Mouse (Mus musculus) MEL (cell line): Measurements from ENCODE around the gene Nipal4. TPM values are rescaled to one million over a fixed set of nuclear protein-coding genes. Genes with fewer than 3 reads are reported as not detected.

Source experiments
- DNase-seq: peaks from one replicate; pipeline ENCODE4 v3.0.0; 2011; ENCODE audit warnings: low read depth, low spot score
- H3K27ac ChIP-seq: 2 replicates; pipeline ENCODE4 v1.5.1; 2012; ENCODE audit warnings: low read depth, mild to moderate bottlenecking, control low read depth, low read length, moderate library complexity; ENCODE audit not compliant: control insufficient read depth
- H3K27me3 ChIP-seq, 2 experiments: fragments of 150-350 bp in 1 of 2; sonication (generic) in 1 of 2; 2 replicates each; pipeline ENCODE4 v1.6.1; 2012; ENCODE audit warnings: low read length in 2 of 2, mild to moderate bottlenecking in 2 of 2, improper control_type of control experiment in 1 of 2, moderate library complexity in 1 of 2; ENCODE audit not compliant: insufficient read depth in 2 of 2, control insufficient read depth in 1 of 2
- H3K36me3 ChIP-seq, 2 experiments: 2 replicates each; pipeline ENCODE4 v1.6.1; 2012 to 2014; ENCODE audit warnings: low read length in 2 of 2, improper control_type of control experiment in 1 of 2, inconsistent platforms in 1 of 2, mild to moderate bottlenecking in 1 of 2; ENCODE audit not compliant: insufficient read depth in 2 of 2, control insufficient read depth in 1 of 2
- H3K4me1 ChIP-seq, 2 experiments: fragments of 150-350 bp in 1 of 2; sonication (generic) in 1 of 2; 2 replicates each; pipeline ENCODE4 v1.6.1; 2012; ENCODE audit warnings: low read length in 2 of 2, improper control_type of control experiment in 1 of 2, mild to moderate bottlenecking in 1 of 2; ENCODE audit not compliant: insufficient read depth in 2 of 2, control insufficient read depth in 1 of 2
- H3K4me3 ChIP-seq, 2 experiments: fragments of 150-350 bp in 1 of 2; sonication (generic) in 1 of 2; 2 replicates each; pipeline ENCODE4 v1.5.1; 2012; ENCODE audit warnings: low read depth in 2 of 2, low read length in 2 of 2, mild to moderate bottlenecking in 2 of 2, moderate library complexity in 2 of 2, control low read depth in 1 of 2, improper control_type of control experiment in 1 of 2; ENCODE audit not compliant: control insufficient read depth in 1 of 2, insufficient read depth in 1 of 2
- H3K79me2 ChIP-seq: 2 replicates; pipeline ENCODE4 v1.6.1; 2012; ENCODE audit warnings: mild to moderate bottlenecking, low read length, moderate library complexity; ENCODE audit not compliant: control insufficient read depth, poor library complexity, insufficient read depth
- H3K9ac ChIP-seq: 2 replicates; pipeline ENCODE4 v1.6.1; 2012; ENCODE audit warnings: low read depth, mild to moderate bottlenecking, control low read depth, low read length, moderate library complexity; ENCODE audit not compliant: control insufficient read depth, poor library complexity, severe bottlenecking
- H3K9me3 ChIP-seq: fragments of 150-350 bp; sonication (generic); replicated peaks from 2 replicates; pipeline ENCODE4 v1.6.1; 2012; ENCODE audit warnings: mild to moderate bottlenecking, low read length, improper control_type of control experiment, moderate library complexity; ENCODE audit not compliant: insufficient read depth
- CHD2 ChIP-seq: IDR thresholded peaks from 2 replicates; pipeline ENCODE4 v1.6.1; 2011; ENCODE audit warnings: low read length, improper control_type of control experiment
- ETS1 ChIP-seq: IDR thresholded peaks from 2 replicates; pipeline ENCODE4 v1.6.1; 2012; ENCODE audit warnings: low read depth, mild to moderate bottlenecking, inconsistent platforms, low read length, improper control_type of control experiment, moderate library complexity
- GABPA ChIP-seq: IDR thresholded peaks from 2 replicates; pipeline ENCODE4 v1.6.1; 2012; ENCODE audit warnings: low read depth, mild to moderate bottlenecking, inconsistent platforms, low read length, improper control_type of control experiment, moderate library complexity
- JUND ChIP-seq: IDR thresholded peaks from 2 replicates; pipeline ENCODE4 v1.6.1; 2011; ENCODE audit warnings: low read depth, mild to moderate bottlenecking, improper control_type of control experiment, low read length
- KAT2A ChIP-seq: conservative IDR thresholded peaks from 2 replicates; pipeline ENCODE4 v1.6.1; 2012; ENCODE audit warnings: low read depth, low read length, improper control_type of control experiment, inconsistent platforms
- MAX ChIP-seq: IDR thresholded peaks from 2 replicates; pipeline ENCODE4 v1.6.1; 2011; ENCODE audit warnings: low read length, improper control_type of control experiment
- MAZ ChIP-seq: IDR thresholded peaks from 2 replicates; pipeline ENCODE4 v1.6.1; 2012; ENCODE audit warnings: low read depth, mild to moderate bottlenecking, inconsistent platforms, low read length, improper control_type of control experiment
- MXI1 ChIP-seq: IDR thresholded peaks from 2 replicates; pipeline ENCODE4 v1.6.1; 2011; ENCODE audit warnings: mild to moderate bottlenecking, low read depth, low read length, improper control_type of control experiment
- MYB ChIP-seq: IDR thresholded peaks from 2 replicates; pipeline ENCODE4 v1.6.1; 2011; ENCODE audit warnings: mild to moderate bottlenecking, low read depth, low read length, improper control_type of control experiment
- MYC ChIP-seq: IDR thresholded peaks from 2 replicates; pipeline ENCODE4 v1.6.1; 2011; ENCODE audit warnings: low read depth, mild to moderate bottlenecking, low read length, improper control_type of control experiment, moderate library complexity
- NRF1 ChIP-seq: IDR thresholded peaks from 2 replicates; pipeline ENCODE4 v1.6.1; 2014; ENCODE audit warnings: low read depth, mild to moderate bottlenecking, inconsistent platforms, low read length, improper control_type of control experiment, moderate library complexity; ENCODE audit not compliant: poor library complexity, insufficient read depth, severe bottlenecking
- POLR2A ChIP-seq, 2 experiments: IDR thresholded peaks; 2 replicates each; pipeline ENCODE4 v1.6.1; 2011 to 2012; ENCODE audit warnings: low read length in 2 of 2, mild to moderate bottlenecking in 2 of 2, control low read depth in 1 of 2, improper control_type of control experiment in 1 of 2, low read depth in 1 of 2, moderate library complexity in 1 of 2; ENCODE audit not compliant: control insufficient read depth in 1 of 2, insufficient read depth in 1 of 2, poor library complexity in 1 of 2
- POLR2AphosphoS5 ChIP-seq: IDR thresholded peaks from 2 replicates; pipeline ENCODE4 v1.6.1; 2012; ENCODE audit warnings: low read depth, borderline replicate concordance, mild to moderate bottlenecking, inconsistent platforms, low read length, moderate library complexity, mixed read lengths
- RCOR1 ChIP-seq: IDR thresholded peaks from 2 replicates; pipeline ENCODE4 v1.6.1; 2012; ENCODE audit warnings: low read depth, mild to moderate bottlenecking, inconsistent platforms, low read length, improper control_type of control experiment
- TAL1 ChIP-seq: IDR thresholded peaks from 2 replicates; pipeline ENCODE4 v1.6.1; 2012; ENCODE audit warnings: mild to moderate bottlenecking, inconsistent platforms, low read length, moderate library complexity, mixed read lengths
- TCF12 ChIP-seq: IDR thresholded peaks from 2 replicates; pipeline ENCODE4 v1.6.1; 2014; ENCODE audit warnings: low read depth, mild to moderate bottlenecking, inconsistent platforms, low read length, improper control_type of control experiment, moderate library complexity
- UBTF ChIP-seq: IDR thresholded peaks from 2 replicates; pipeline ENCODE4 v1.6.1; 2012; ENCODE audit warnings: low read depth, mild to moderate bottlenecking, inconsistent platforms, low read length, improper control_type of control experiment, moderate library complexity, borderline replicate concordance; ENCODE audit not compliant: insufficient read depth
- USF1 ChIP-seq: IDR thresholded peaks from 2 replicates; pipeline ENCODE4 v1.6.1; 2014; ENCODE audit warnings: low read depth, mild to moderate bottlenecking, inconsistent platforms, low read length, improper control_type of control experiment, moderate library complexity
- ZKSCAN1 ChIP-seq: IDR thresholded peaks from 2 replicates; pipeline ENCODE4 v1.6.1; 2012; ENCODE audit warnings: low read depth, mild to moderate bottlenecking, inconsistent platforms, low read length, improper control_type of control experiment, moderate library complexity
- ZNF384 ChIP-seq: IDR thresholded peaks from 2 replicates; pipeline ENCODE4 v1.6.1; 2012; ENCODE audit warnings: low read depth, mild to moderate bottlenecking, inconsistent platforms, low read length, improper control_type of control experiment
- polyA plus RNA-seq, 2 experiments: library from polyadenylated mRNA; stranded (reverse) in 1 of 2; unstranded in 1 of 2; fragments of >175 nt in 1 of 2; fragments of >200 nt in 1 of 2; gene quantifications; 2 replicates each; pipeline versions ENCODE4 v1.2.1 to v1.2.4; 2012; ENCODE audit warnings: low replicate concordance in 2 of 2, low read depth in 1 of 2; ENCODE audit not compliant: insufficient read length in 2 of 2, insufficient read depth in 1 of 2, missing spikeins in 1 of 2
- total RNA-seq: library from RNA; depleted of rRNA; stranded (reverse); fragments of 300-350 nt; gene quantifications from 2 replicates; pipeline ENCODE4 v1.2.3, GENCODE M21; 2012

Nipal4 gene
- total and polyA plus RNA-seq, 3 experiments: not detected

DNA sequence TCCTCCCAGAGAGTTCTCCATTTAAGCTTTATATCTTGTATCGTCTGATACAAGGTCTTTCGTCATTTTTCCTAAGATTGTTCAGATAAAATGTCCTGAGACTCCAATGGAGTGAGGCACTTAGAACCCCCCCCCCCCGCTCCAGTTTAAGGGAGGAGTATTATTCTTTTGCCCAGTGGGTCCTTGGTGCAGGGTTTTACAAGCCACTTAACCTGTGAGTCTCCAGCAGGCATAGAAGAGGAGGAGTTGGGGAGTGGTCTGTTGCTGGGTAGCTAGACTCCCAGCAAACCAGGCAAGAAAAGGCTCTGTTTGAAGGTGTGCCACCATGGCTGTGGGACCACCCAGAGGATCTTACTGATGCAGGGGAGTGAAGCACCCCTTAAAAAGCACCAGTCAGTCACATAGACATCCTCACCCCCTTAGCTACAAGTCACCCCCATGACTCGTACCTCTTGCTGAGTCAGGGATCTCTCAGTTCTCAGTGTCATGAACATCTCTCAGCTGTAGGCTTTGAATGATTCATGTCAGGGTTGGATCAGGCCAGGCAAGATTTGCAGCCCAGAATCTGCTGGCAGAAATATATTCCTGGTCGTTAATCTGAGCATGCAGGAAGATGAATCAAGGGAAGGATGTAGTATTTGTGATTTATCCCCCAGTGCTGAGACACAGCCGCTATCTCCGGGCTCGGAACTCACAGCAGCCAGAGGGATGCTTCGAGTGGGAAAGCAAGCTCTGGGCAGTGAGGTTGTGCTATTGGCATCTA lies 50.7 kb downstream of the Nipal4 start:
- Histone ChIP-seq H3K4me1 (no peaks in the 10 kb centered on the region), H3K36me3 (no peaks in the 10 kb centered on the region), H3K79me2 (no peaks in the 10 kb centered on the region), H3K4me3 (no peak overlapping the region), H3K27me3 (peaks cover 16 to 26% of the 10 kb centered on the region in 2 experiments), H3K9me3 (no peaks in the 10 kb centered on the region), H3K9ac (no peak overlapping the region), H3K27ac (no peak overlapping the region)
- TF ChIP-seq POLR2AphosphoS5 (no peak), ETS1 (no peak), ZKSCAN1 (no peak), CHD2 (no peak), POLR2A (IDR thresholded peaks at IDR 0.05; ENCODE audit: control insufficient read depth in 1 of 2, insufficient read depth in 1 of 2, low read depth in 1 of 2, low read length in 2 of 2, poor library complexity in 1 of 2) (no peak), MAX (no peak), ZNF384 (no peak), NRF1 (no peak), MAZ (no peak), MXI1 (no peak), JUND (no peak), USF1 (no peak), KAT2A (no peak), MYC (no peak), TCF12 (no peak), RCOR1 (no peak), UBTF (no peak)
- no peak for DNase-seq

GRCm38 (mm10) chr11:46115011-46115410 lies 51.3 kb downstream of the Nipal4 start:
- no peaks in the 10 kb centered on the region for H3K36me3 ChIP-seq
- H3K79me2 ChIP-seq: no peaks in the 10 kb centered on the region
- H3K4me3 ChIP-seq: no peak overlapping the region
- H3K9ac ChIP-seq: no peak overlapping the region
- no peak for DNase-seq
- TF ChIP-seq TCF12 (no peak), GABPA (no peak), MYB (no peak), TAL1 (no peak)
- H3K4me1 ChIP-seq: no peaks in the 10 kb centered on the region
- peaks cover 15 to 21% of the 10 kb centered on the region in 2 experiments for H3K27me3 ChIP-seq
- H3K27ac ChIP-seq: no peak overlapping the region
- no peaks in the 10 kb centered on the region for H3K9me3 ChIP-seq
